Mouse (Mus musculus): ENCODE measurements at regions not wholly inside any gene's neighbourhood (a gene's known extent, or its start where the extent isn't known, plus 50 kb on each side); places are given as distances from the start of the nearest gene placed in this dataset.

DNA sequence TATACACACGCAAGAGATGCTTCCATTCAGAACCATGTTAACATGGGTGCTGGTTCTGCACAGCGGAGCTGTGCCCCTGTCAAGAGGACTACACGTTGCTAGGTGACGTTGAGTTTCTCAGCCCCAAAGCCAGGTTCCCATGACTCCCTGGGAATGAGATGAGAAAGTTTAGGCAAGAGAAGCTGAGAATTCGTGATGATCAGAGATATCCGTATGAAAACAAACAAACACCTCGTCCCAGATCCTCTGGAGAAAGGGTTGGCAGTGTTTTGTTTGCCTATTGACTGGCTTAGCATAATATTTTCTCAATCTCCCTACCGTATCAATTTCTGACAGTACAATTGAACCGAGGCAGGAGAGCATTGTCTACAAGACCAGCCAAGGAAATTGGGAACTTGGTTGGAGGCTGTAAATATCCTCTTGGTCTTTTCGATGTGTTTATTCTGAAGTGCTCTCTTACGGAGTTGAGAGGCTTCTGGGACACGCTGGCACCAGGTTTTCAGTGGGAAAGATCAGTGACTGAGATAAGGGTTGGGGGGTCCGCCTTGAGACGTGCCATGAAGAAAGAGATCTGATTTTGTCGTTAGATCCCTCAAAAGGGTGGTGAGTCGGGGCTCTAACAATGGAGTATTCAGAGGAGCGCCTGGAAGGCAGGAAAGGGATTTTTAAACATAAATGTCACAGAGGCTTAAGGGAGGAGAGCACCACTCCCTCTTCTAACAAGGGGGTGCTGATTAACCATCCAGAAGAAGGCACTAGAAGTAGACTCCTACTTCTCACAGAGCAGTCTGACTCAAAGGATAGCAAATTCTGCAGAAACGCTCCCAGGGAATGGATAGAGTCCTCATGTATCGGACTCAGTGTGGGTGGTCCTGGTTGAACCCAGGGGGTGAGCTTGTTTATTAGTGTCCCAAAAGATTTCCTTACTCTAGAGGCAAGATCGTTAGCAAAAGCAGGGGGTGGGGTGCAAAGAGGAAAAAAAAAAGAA, 70.5 kb upstream of the Gm45716 start:
- H3K4me3 ChIP-seq (ENCODE audit: low read depth, low read length), result no peak overlapping the region
- no peaks in the 10 kb centered on the region for H3K9me3 ChIP-seq (replicated peaks; ENCODE audit: control insufficient read depth, insufficient read depth, low read length, poor library complexity, severe bottlenecking)
- H3K27ac ChIP-seq (ENCODE audit: insufficient read depth, low read length), result no peak overlapping the region
- TF ChIP-seq EP300 (IDR thresholded peaks at IDR 0.05; ENCODE audit: insufficient read depth, low read depth, low read length) (no peak), CTCF (IDR thresholded peaks at IDR 0.05; ENCODE audit: low read depth, low read length) (no peak), POLR2A (IDR thresholded peaks at IDR 0.05; ENCODE audit: insufficient read depth, low read length) (no peak)
- no peak overlapping the region for H3K9ac ChIP-seq (ENCODE audit: low read depth, poor library complexity, severe bottlenecking)
- H3K36me3 ChIP-seq (ENCODE audit: control insufficient read depth, insufficient read depth, low read length, poor library complexity, severe bottlenecking), result no peaks in the 10 kb centered on the region
- no peaks in the 10 kb centered on the region for H3K27me3 ChIP-seq (ENCODE audit: control insufficient read depth, insufficient read depth, low read length, poor library complexity, severe bottlenecking)
- H3K4me1 ChIP-seq (ENCODE audit: control insufficient read depth, insufficient read depth, low read length), result no peaks in the 10 kb centered on the region

DNA sequence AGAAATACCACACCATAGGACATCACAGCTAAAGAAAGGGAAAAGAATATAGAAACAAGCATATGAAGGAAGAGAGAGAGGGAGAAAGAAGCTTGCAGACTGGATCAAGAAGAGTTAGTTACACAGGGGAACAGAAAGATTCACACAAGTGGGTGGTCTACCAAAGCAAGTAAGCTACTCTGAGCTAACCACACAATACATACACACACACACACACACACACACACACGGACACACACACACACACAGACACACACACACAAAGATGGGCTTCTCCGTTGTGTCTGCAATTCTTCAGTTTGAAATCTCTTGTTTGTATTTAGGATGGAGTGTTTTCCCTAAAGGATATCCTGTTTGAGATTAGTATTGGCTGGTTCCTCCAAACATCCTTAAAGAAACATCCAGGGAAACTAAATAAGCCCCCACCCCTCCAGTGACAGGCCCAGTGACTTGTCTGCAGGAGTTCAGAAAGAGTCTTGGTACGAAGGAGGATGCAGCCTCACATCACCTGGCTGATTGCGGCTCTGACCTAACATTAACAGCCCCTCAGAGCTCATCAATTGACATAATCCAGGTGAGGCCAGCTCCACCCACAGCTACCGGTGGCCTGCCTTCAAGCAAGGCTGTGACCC, 69.7 kb upstream of the Gm45716 start:
- H3K27ac ChIP-seq (ENCODE audit: insufficient read depth, low read length), result no peak overlapping the region

DNA sequence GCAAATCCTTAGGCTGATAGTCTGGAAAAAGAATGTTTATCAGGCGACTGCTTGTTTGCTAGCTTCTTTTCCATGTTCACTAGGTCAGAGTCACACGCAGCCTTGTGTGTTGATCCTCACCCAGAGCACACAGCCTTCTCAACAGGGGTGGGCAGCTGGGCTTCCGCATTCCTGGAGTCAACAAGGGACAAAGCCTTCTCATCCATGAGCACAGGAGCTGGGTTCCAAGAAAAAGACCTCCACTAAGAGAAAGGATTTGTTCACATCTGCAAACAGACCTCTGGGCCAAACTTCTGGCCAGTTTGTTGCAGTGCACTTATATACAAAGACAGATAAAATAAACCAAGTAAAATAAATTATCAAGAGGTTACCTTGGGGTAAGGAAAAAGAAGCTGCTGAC, 65.6 kb upstream of the Gm45716 start:
- Histone ChIP-seq H3K9me3 (replicated peaks; ENCODE audit: control insufficient read depth, insufficient read depth, low read length, poor library complexity, severe bottlenecking) (no peaks in the 10 kb centered on the region), H3K4me1 (ENCODE audit: control insufficient read depth, insufficient read depth, low read length) (no peaks in the 10 kb centered on the region), H3K4me3 (ENCODE audit: low read depth, low read length) (no peak overlapping the region), H3K27ac (ENCODE audit: insufficient read depth, low read length) (no peak overlapping the region), H3K27me3 (ENCODE audit: control insufficient read depth, insufficient read depth, low read length, poor library complexity, severe bottlenecking) (no peaks in the 10 kb centered on the region), H3K36me3 (ENCODE audit: control insufficient read depth, insufficient read depth, low read length, poor library complexity, severe bottlenecking) (no peaks in the 10 kb centered on the region), H3K9ac (ENCODE audit: low read depth, poor library complexity, severe bottlenecking) (no peak overlapping the region)
- TF ChIP-seq CTCF (IDR thresholded peaks at IDR 0.05; ENCODE audit: low read depth, low read length) (no peak), POLR2A (IDR thresholded peaks at IDR 0.05; ENCODE audit: insufficient read depth, low read length) (no peak), EP300 (IDR thresholded peaks at IDR 0.05; ENCODE audit: insufficient read depth, low read depth, low read length) (no peak)

More for the DNA sequence above, 69.7 kb upstream of the Gm45716 start:
- TF ChIP-seq EP300 (IDR thresholded peaks at IDR 0.05; ENCODE audit: insufficient read depth, low read depth, low read length), result no peak
- Histone ChIP-seq H3K36me3 (ENCODE audit: control insufficient read depth, insufficient read depth, low read length, poor library complexity, severe bottlenecking) (no peaks in the 10 kb centered on the region), H3K27me3 (ENCODE audit: control insufficient read depth, insufficient read depth, low read length, poor library complexity, severe bottlenecking) (no peaks in the 10 kb centered on the region), H3K9ac (ENCODE audit: low read depth, poor library complexity, severe bottlenecking) (no peak overlapping the region), H3K4me1 (ENCODE audit: control insufficient read depth, insufficient read depth, low read length) (no peaks in the 10 kb centered on the region), H3K4me3 (ENCODE audit: low read depth, low read length) (no peak overlapping the region), H3K9me3 (replicated peaks; ENCODE audit: control insufficient read depth, insufficient read depth, low read length, poor library complexity, severe bottlenecking) (no peaks in the 10 kb centered on the region)

DNA sequence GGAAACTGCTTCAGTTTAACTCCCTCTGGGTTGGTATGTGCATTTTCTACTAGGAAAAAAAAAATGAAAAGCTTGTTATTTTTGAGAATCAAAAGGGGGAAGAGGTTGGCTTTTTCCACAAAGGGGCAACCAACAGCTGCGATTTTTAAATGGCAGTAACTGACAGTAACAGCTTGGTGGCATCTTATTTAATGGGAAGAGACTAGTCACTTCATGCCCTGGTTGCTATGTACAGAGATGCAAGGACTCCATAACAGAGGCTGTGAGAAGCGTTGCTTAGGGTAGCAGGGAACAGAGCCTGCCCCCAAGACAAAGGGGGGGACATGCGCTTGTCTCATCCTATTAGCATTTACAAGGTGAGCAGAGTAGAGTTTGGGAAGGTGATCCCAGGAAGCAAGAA, 64.8 kb upstream of the Gm45716 start:
- TF ChIP-seq POLR2A (IDR thresholded peaks at IDR 0.05; ENCODE audit: insufficient read depth, low read length) (no peak), CTCF (IDR thresholded peaks at IDR 0.05; ENCODE audit: low read depth, low read length) (no peak), EP300 (IDR thresholded peaks at IDR 0.05; ENCODE audit: insufficient read depth, low read depth, low read length) (no peak)
- Histone ChIP-seq H3K4me3 (ENCODE audit: low read depth, low read length) (no peak overlapping the region), H3K27ac (ENCODE audit: insufficient read depth, low read length) (no peak overlapping the region), H3K9me3 (replicated peaks; ENCODE audit: control insufficient read depth, insufficient read depth, low read length, poor library complexity, severe bottlenecking) (no peaks in the 10 kb centered on the region), H3K36me3 (ENCODE audit: control insufficient read depth, insufficient read depth, low read length, poor library complexity, severe bottlenecking) (no peaks in the 10 kb centered on the region), H3K4me1 (ENCODE audit: control insufficient read depth, insufficient read depth, low read length) (no peaks in the 10 kb centered on the region), H3K27me3 (ENCODE audit: control insufficient read depth, insufficient read depth, low read length, poor library complexity, severe bottlenecking) (no peaks in the 10 kb centered on the region), H3K9ac (ENCODE audit: low read depth, poor library complexity, severe bottlenecking) (no peak overlapping the region)

DNA sequence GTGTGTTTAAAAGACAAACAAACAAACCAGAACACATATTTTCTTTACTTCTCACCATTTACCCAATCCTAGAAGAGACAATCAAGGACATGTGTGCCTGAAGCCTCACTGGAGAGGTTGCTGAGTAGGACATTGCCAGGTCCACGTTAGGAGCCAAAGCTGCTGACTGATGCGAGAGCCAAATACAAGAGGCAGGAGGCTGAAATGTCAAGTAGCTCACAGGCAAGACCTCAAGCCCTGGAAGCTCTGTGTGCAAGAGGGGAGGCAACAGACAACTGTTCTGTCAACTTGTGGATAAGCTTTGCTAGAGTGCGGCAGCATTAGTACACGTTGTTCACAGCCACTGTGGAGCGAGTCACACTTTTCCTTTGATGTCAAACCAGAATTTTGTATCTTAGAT, 63.6 kb upstream of the Gm45716 start:
- Histone ChIP-seq H3K36me3 (ENCODE audit: control insufficient read depth, insufficient read depth, low read length, poor library complexity, severe bottlenecking) (no peaks in the 10 kb centered on the region), H3K9ac (ENCODE audit: low read depth, poor library complexity, severe bottlenecking) (no peak overlapping the region), H3K27me3 (ENCODE audit: control insufficient read depth, insufficient read depth, low read length, poor library complexity, severe bottlenecking) (no peaks in the 10 kb centered on the region), H3K9me3 (replicated peaks; ENCODE audit: control insufficient read depth, insufficient read depth, low read length, poor library complexity, severe bottlenecking) (no peaks in the 10 kb centered on the region), H3K4me1 (ENCODE audit: control insufficient read depth, insufficient read depth, low read length) (no peaks in the 10 kb centered on the region), H3K4me3 (ENCODE audit: low read depth, low read length) (no peak overlapping the region), H3K27ac (ENCODE audit: insufficient read depth, low read length) (no peak overlapping the region)
- TF ChIP-seq EP300 (IDR thresholded peaks at IDR 0.05; ENCODE audit: insufficient read depth, low read depth, low read length), result no peak
- TF ChIP-seq CTCF (IDR thresholded peaks at IDR 0.05; ENCODE audit: low read depth, low read length), result no peak
- no peak for TF ChIP-seq POLR2A (IDR thresholded peaks at IDR 0.05; ENCODE audit: insufficient read depth, low read length)

DNA sequence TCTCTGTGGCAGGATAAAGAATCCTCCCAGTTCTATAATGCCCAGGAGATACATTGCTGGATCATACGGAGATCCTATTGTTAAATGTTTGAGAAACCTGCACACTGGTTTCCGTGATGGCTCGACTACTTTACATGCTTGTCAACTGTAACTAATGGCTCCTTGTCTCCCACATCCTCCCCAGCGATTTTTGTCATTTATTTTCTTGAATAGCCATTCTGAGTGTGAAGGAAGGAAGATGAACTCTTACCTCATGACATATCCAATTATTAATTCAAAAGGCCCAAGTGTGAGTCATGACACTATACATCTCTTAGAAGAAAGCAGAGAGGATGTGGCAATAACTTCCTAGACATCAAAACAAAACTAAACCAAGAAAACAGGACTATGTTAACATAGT, 61.2 kb upstream of the Gm45716 start:
- Histone ChIP-seq H3K9ac (ENCODE audit: low read depth, poor library complexity, severe bottlenecking) (no peak overlapping the region), H3K9me3 (replicated peaks; ENCODE audit: control insufficient read depth, insufficient read depth, low read length, poor library complexity, severe bottlenecking) (no peaks in the 10 kb centered on the region)
- TF ChIP-seq EP300 (IDR thresholded peaks at IDR 0.05; ENCODE audit: insufficient read depth, low read depth, low read length), result no peak
- TF ChIP-seq CTCF (IDR thresholded peaks at IDR 0.05; ENCODE audit: low read depth, low read length), result no peak
- no peak for TF ChIP-seq POLR2A (IDR thresholded peaks at IDR 0.05; ENCODE audit: insufficient read depth, low read length)

More for the DNA sequence above, 61.2 kb upstream of the Gm45716 start:
- Histone ChIP-seq H3K27me3 (ENCODE audit: control insufficient read depth, insufficient read depth, low read length, poor library complexity, severe bottlenecking) (no peaks in the 10 kb centered on the region), H3K4me3 (ENCODE audit: low read depth, low read length) (no peak overlapping the region), H3K36me3 (ENCODE audit: control insufficient read depth, insufficient read depth, low read length, poor library complexity, severe bottlenecking) (no peaks in the 10 kb centered on the region), H3K27ac (ENCODE audit: insufficient read depth, low read length) (no peak overlapping the region), H3K4me1 (ENCODE audit: control insufficient read depth, insufficient read depth, low read length) (no peaks in the 10 kb centered on the region)
